Mouse (Mus musculus): ENCODE data around the gene Gm11562.
"Not testable (repeated sequence)": the region's sequence is repeated elsewhere in the genome, so short reads cannot be mapped to it uniquely, and the experiment has no call there.

Gene Gm11562

GRCm38 (mm10) chr11:99620335-99620734 is at the start of gene Gm11562:
Gene Gm11562 (minus strand): TSS chr11:99620435.
- no peak for DNase-seq (ENCODE audit: low spot score)

GRCm38 (mm10) chr11:99665860-99666259 is 45.6 kb upstream of the Gm11562 start, which contains the start of gene Krtap4-6:
Gene Krtap4-6 (minus strand): TSS chr11:99665960.
- no peak for DNase-seq (ENCODE audit: low spot score)

- DNase-seq (ENCODE audit: low spot score) = no peak
Observed at GRCm38 (mm10) chr11:99662802-99663201, 42.6 kb upstream of the Gm11562 start.

- DNase-seq (ENCODE audit: low spot score) = no peak
Observed at GRCm38 (mm10) chr11:99659256-99659655, 39.0 kb upstream of the Gm11562 start.

- not testable (repeated sequence) for DNase-seq (ENCODE audit: low spot score)
Observed at GRCm38 (mm10) chr11:99658467-99659010, 38.3 kb upstream of the Gm11562 start, which contains the start of gene Gm11563. Gene Gm11563 (minus strand): TSS chr11:99658960.

- DNase-seq (ENCODE audit: low spot score) = no peak
Observed at GRCm38 (mm10) chr11:99657051-99657450, 36.8 kb upstream of the Gm11562 start.

GRCm38 (mm10) chr11:99650136-99650535 is 29.9 kb upstream of the Gm11562 start, which contains the start of gene Gm11555:
Gene Gm11555 (minus strand): TSS chr11:99650236.
- no peak for DNase-seq (ENCODE audit: low spot score)

- DNase-seq (ENCODE audit: low spot score) = no peak
Observed at GRCm38 (mm10) chr11:99646444-99646843, 26.2 kb upstream of the Gm11562 start.

GRCm38 (mm10) chr11:99644351-99644750 is 24.1 kb upstream of the Gm11562 start:
- DNase-seq (ENCODE audit: low spot score) = no peak

- DNase-seq (ENCODE audit: low spot score) = not testable (repeated sequence)
Observed at GRCm38 (mm10) chr11:99643635-99644139, 23.5 kb upstream of the Gm11562 start, which contains the start of gene Krtap4-7. Gene Krtap4-7 (minus strand): TSS chr11:99644089.

- no peak for DNase-seq (ENCODE audit: low spot score)
Observed at GRCm38 (mm10) chr11:99640926-99641325, 20.7 kb upstream of the Gm11562 start.

GRCm38 (mm10) chr11:99637086-99637485 is 16.9 kb upstream of the Gm11562 start:
- no peak for DNase-seq (ENCODE audit: low spot score)

GRCm38 (mm10) chr11:99634653-99635134 is 14.5 kb upstream of the Gm11562 start, which contains the start of gene Krtap4-2:
Gene Krtap4-2 (minus strand): TSS chr11:99635084.
- DNase-seq (ENCODE audit: low spot score) = no peak

GRCm38 (mm10) chr11:99633293-99633692 is 13.1 kb upstream of the Gm11562 start:
- DNase-seq (ENCODE audit: low spot score) = no peak

GRCm38 (mm10) chr11:99630890-99631289 is 10.7 kb upstream of the Gm11562 start:
- DNase-seq (ENCODE audit: low spot score) = no peak

- no peak for DNase-seq (ENCODE audit: low spot score)
Observed at GRCm38 (mm10) chr11:99628138-99628537, 7.9 kb upstream of the Gm11562 start, which contains the start of gene Krtap4-1. Gene Krtap4-1 (minus strand): TSS chr11:99628238.

- no peak for DNase-seq (ENCODE audit: low spot score)
Observed at GRCm38 (mm10) chr11:99614796-99615363, 5.4 kb downstream of the Gm11562 start, which contains the start of gene Krtap2-4. Gene Krtap2-4 (minus strand): TSS chr11:99614846.

- DNase-seq (ENCODE audit: low spot score) = not testable (repeated sequence)
Observed at GRCm38 (mm10) chr11:99610089-99610488, 10.1 kb downstream of the Gm11562 start, which contains the start of gene Gm11937. Gene Gm11937 (minus strand): TSS chr11:99610189.

- DNase-seq (ENCODE audit: low spot score) = no peak
Observed at GRCm38 (mm10) chr11:99609126-99609525, 11.1 kb downstream of the Gm11562 start.

GRCm38 (mm10) chr11:99603208-99603607 is 17.0 kb downstream of the Gm11562 start, which contains the start of gene Gm11938:
Gene Gm11938 (minus strand): TSS chr11:99603308.
- not testable (repeated sequence) for DNase-seq (ENCODE audit: low spot score)

GRCm38 (mm10) chr11:99597742-99598141 is 22.5 kb downstream of the Gm11562 start, which contains the start of gene Krtap9-3:
Gene Krtap9-3 (minus strand): TSS chr11:99598105.
- not testable (repeated sequence) for DNase-seq (ENCODE audit: low spot score)

- no peak for DNase-seq (ENCODE audit: low spot score)
Observed at GRCm38 (mm10) chr11:99590981-99591380, 29.3 kb downstream of the Gm11562 start, which contains the start of gene Krtap1-3. Gene Krtap1-3 (minus strand): TSS chr11:99591339.

GRCm38 (mm10) chr11:99585096-99585495 is 35.1 kb downstream of the Gm11562 start:
- no peak for DNase-seq (ENCODE audit: low spot score)
